Mouse (Mus musculus): ENCODE results near the gene Snai3. TPM values are rescaled to one million over a fixed set of nuclear protein-coding genes. Genes with fewer than 3 reads are reported as not detected.

The Snai3 gene
- total and polyA plus RNA-seq, 2 experiments from 2014 or later: 0.61 TPM; not detected in 1

- H3K27me3 ChIP-seq (ENCODE audit: control insufficient read depth, insufficient read depth, low read length): no peaks in the 10 kb centered on the region
- WGBS: 52% methylated on average over 9 of the region's 9 CpGs
- no peak overlapping the region for H3K9ac ChIP-seq (replicated peaks; ENCODE audit: low read depth, low read length)
- no peaks in the 10 kb centered on the region for H3K4me1 ChIP-seq (ENCODE audit: control insufficient read depth, insufficient read depth)
- TF ChIP-seq CTCF (IDR thresholded peaks at IDR 0.05; ENCODE audit: low read depth): no peak
- no peak overlapping the region for H3K4me3 ChIP-seq (ENCODE audit: low read depth, low read length)
- DNase-seq (ENCODE audit: low spot score) (no peak), ATAC-seq (ENCODE audit: insufficient read depth, low read depth) (no peak)
- H3K9me3 ChIP-seq (replicated peaks; ENCODE audit: control insufficient read depth, low read length): no peaks in the 10 kb centered on the region
- no peak overlapping the region for H3K4me2 ChIP-seq (ENCODE audit: low read depth, low read length)
- peaks cover 97% of the 10 kb centered on the region for H3K36me3 ChIP-seq (replicated peaks; ENCODE audit: control insufficient read depth, insufficient read depth, low read length)
- no peak overlapping the region for H3K27ac ChIP-seq (ENCODE audit: low read depth)
Observed at GRCm38 (mm10) chr8:122405146-122405805, 55.3 kb downstream of the Snai3 start.

Small RNA genes lying within 50 kb of the gene (microRNA-seq; reads per million reads assigned to microRNA genes)
- not detected for gene Gm24366

Other genes with a start within 250 kb of the Snai3 start
- gene Zfpm1, start 178.6 kb downstream of the Snai3 start, total RNA-seq (2014; rRNA removed; ENCODE audit: low replicate concordance): 28.4 and 45.3 TPM in 2 replicates
- gene Zfpm1, start 178.6 kb downstream of the Snai3 start, polyA plus RNA-seq (2015; fragmentation: Nextera tagmentation; extraction: Ambion mirVana): 2.3 and 2.5 TPM in 2 replicates
- gene Trhr2, start 100.0 kb downstream of the Snai3 start, total RNA-seq (2014; rRNA removed; ENCODE audit: low replicate concordance): not detected in 2 replicates
- gene Trhr2, start 100.0 kb downstream of the Snai3 start, polyA plus RNA-seq (2015; fragmentation: Nextera tagmentation; extraction: Ambion mirVana): not detected in 2 replicates
- 8.4 and 23.1 TPM in 2 replicates for gene Zc3h18, start 84.1 kb downstream of the Snai3 start, total RNA-seq (2014; rRNA removed; ENCODE audit: low replicate concordance)
- gene Zc3h18, start 84.1 kb downstream of the Snai3 start, polyA plus RNA-seq (2015; fragmentation: Nextera tagmentation; extraction: Ambion mirVana): 13.9 and 14.4 TPM in 2 replicates
- gene Il17c, start 38.7 kb downstream of the Snai3 start, total RNA-seq (2014; rRNA removed; ENCODE audit: low replicate concordance): not detected in 2 replicates
- gene Il17c, start 38.7 kb downstream of the Snai3 start, polyA plus RNA-seq (2015; fragmentation: Nextera tagmentation; extraction: Ambion mirVana): not detected in 2 replicates
- gene Cyba, start 27.8 kb downstream of the Snai3 start, total RNA-seq (2014; rRNA removed; ENCODE audit: low replicate concordance): 126 and 162 TPM in 2 replicates
- 159 and 160 TPM in 2 replicates for gene Cyba, start 27.8 kb downstream of the Snai3 start, polyA plus RNA-seq (2015; fragmentation: Nextera tagmentation; extraction: Ambion mirVana)
- 5.3 and 13.3 TPM in 2 replicates for gene Mvd, start 17.3 kb downstream of the Snai3 start, total RNA-seq (2014; rRNA removed; ENCODE audit: low replicate concordance)
- gene Mvd, start 17.3 kb downstream of the Snai3 start, polyA plus RNA-seq (2015; fragmentation: Nextera tagmentation; extraction: Ambion mirVana): 11.4 and 11.7 TPM in 2 replicates
- gene Rnf166, start 15.3 kb upstream of the Snai3 start, total RNA-seq (2014; rRNA removed; ENCODE audit: low replicate concordance): 39.7 and 42.7 TPM in 2 replicates
- gene Rnf166, start 15.3 kb upstream of the Snai3 start, polyA plus RNA-seq (2015; fragmentation: Nextera tagmentation; extraction: Ambion mirVana): 39.4 and 45.9 TPM in 2 replicates
- gene Ctu2, start 15.4 kb upstream of the Snai3 start, total RNA-seq (2014; rRNA removed; ENCODE audit: low replicate concordance): 19.5 and 28.4 TPM in 2 replicates
- 20.9 and 24.3 TPM in 2 replicates for gene Ctu2, start 15.4 kb upstream of the Snai3 start, polyA plus RNA-seq (2015; fragmentation: Nextera tagmentation; extraction: Ambion mirVana)
- gene Piezo1, start 90.6 kb upstream of the Snai3 start, total RNA-seq (2014; rRNA removed; ENCODE audit: low replicate concordance): 87.0 and 92.7 TPM in 2 replicates
- gene Piezo1, start 90.6 kb upstream of the Snai3 start, polyA plus RNA-seq (2015; fragmentation: Nextera tagmentation; extraction: Ambion mirVana): 8.0 and 10.1 TPM in 2 replicates
- gene Cdt1, start 107.3 kb upstream of the Snai3 start, total RNA-seq (2014; rRNA removed; ENCODE audit: low replicate concordance): 27.5 and 52.3 TPM in 2 replicates
- 9.9 and 10.0 TPM in 2 replicates for gene Cdt1, start 107.3 kb upstream of the Snai3 start, polyA plus RNA-seq (2015; fragmentation: Nextera tagmentation; extraction: Ambion mirVana)
- gene Aprt, start 116.2 kb upstream of the Snai3 start, total RNA-seq (2014; rRNA removed; ENCODE audit: low replicate concordance): 106 and 112 TPM in 2 replicates
- gene Aprt, start 116.2 kb upstream of the Snai3 start, polyA plus RNA-seq (2015; fragmentation: Nextera tagmentation; extraction: Ambion mirVana): 104 and 119 TPM in 2 replicates
- 11.6 and 16.1 TPM in 2 replicates for gene Galns, start 150.7 kb upstream of the Snai3 start, total RNA-seq (2014; rRNA removed; ENCODE audit: low replicate concordance)
- 5.7 and 7.2 TPM in 2 replicates for gene Galns, start 150.7 kb upstream of the Snai3 start, polyA plus RNA-seq (2015; fragmentation: Nextera tagmentation; extraction: Ambion mirVana)
- gene Trappc2l, start 150.9 kb upstream of the Snai3 start, total RNA-seq (2014; rRNA removed; ENCODE audit: low replicate concordance): 3.1 and 5.2 TPM in 2 replicates
- 68.8 and 70.9 TPM in 2 replicates for gene Trappc2l, start 150.9 kb upstream of the Snai3 start, polyA plus RNA-seq (2015; fragmentation: Nextera tagmentation; extraction: Ambion mirVana)
- not detected in 2 replicates for gene Pabpn1l, start 162.0 kb upstream of the Snai3 start, total RNA-seq (2014; rRNA removed; ENCODE audit: low replicate concordance)
- gene Pabpn1l, start 162.0 kb upstream of the Snai3 start, polyA plus RNA-seq (2015; fragmentation: Nextera tagmentation; extraction: Ambion mirVana): not detected in 2 replicates
- 1.1 and 3.6 TPM in 2 replicates for gene Cbfa2t3, start 238.4 kb upstream of the Snai3 start, total RNA-seq (2014; rRNA removed; ENCODE audit: low replicate concordance)
- gene Cbfa2t3, start 238.4 kb upstream of the Snai3 start, polyA plus RNA-seq (2015; fragmentation: Nextera tagmentation; extraction: Ambion mirVana): 4.3 and 4.4 TPM in 2 replicates